Mouse (Mus musculus) lung, postnatal 14 days (tissue): Measurements from ENCODE around the gene B4galnt1.
A peak's percentile ranks its signal among the peaks of the same experiment; 100 is the strongest.
"Not testable (repeated sequence)": the region's sequence is repeated elsewhere in the genome, so short reads cannot be mapped to it uniquely, and the experiment has no call there.

Source experiments
- DNase-seq: peaks from one replicate; pipeline ENCODE4 v3.0.0; 2021

Gene B4galnt1

GRCm38 (mm10) chr10:127143228-127143627 lies 21.8 kb upstream of the B4galnt1 start:
- no peak for DNase-seq

GRCm38 (mm10) chr10:127144536-127144935 lies 20.5 kb upstream of the B4galnt1 start:
- no peak for DNase-seq

- DNase-seq: no peak
Measured at GRCm38 (mm10) chr10:127145303-127145702, 19.7 kb upstream of the B4galnt1 start.

GRCm38 (mm10) chr10:127147135-127147534 lies 17.9 kb upstream of the B4galnt1 start:
- DNase-seq: no peak

GRCm38 (mm10) chr10:127150471-127150872 lies 14.6 kb upstream of the B4galnt1 start:
- no peak for DNase-seq

GRCm38 (mm10) chr10:127151233-127151632 lies 13.8 kb upstream of the B4galnt1 start:
- not testable (repeated sequence) for DNase-seq

GRCm38 (mm10) chr10:127152556-127152955 lies 12.5 kb upstream of the B4galnt1 start:
- not testable (repeated sequence) for DNase-seq

- DNase-seq: no peak
Measured at GRCm38 (mm10) chr10:127153323-127153722, 11.7 kb upstream of the B4galnt1 start.

- DNase-seq: no peak
Measured at GRCm38 (mm10) chr10:127154241-127154640, 10.8 kb upstream of the B4galnt1 start.

GRCm38 (mm10) chr10:127154652-127155051 lies 10.4 kb upstream of the B4galnt1 start:
- DNase-seq: no peak

- no peak for DNase-seq
Measured at GRCm38 (mm10) chr10:127156089-127156488, 8.9 kb upstream of the B4galnt1 start.

GRCm38 (mm10) chr10:127156511-127156910 lies 8.5 kb upstream of the B4galnt1 start:
- DNase-seq: no peak

- no peak for DNase-seq
Measured at GRCm38 (mm10) chr10:127158471-127158870, 6.6 kb upstream of the B4galnt1 start.

- DNase-seq: no peak
Measured at GRCm38 (mm10) chr10:127160081-127160480, 4.9 kb upstream of the B4galnt1 start.

- no peak for DNase-seq
Measured at GRCm38 (mm10) chr10:127160728-127161127, 4.3 kb upstream of the B4galnt1 start.

- DNase-seq: not testable (repeated sequence)
Measured at GRCm38 (mm10) chr10:127162771-127163261, 2.2 kb upstream of the B4galnt1 start.

- DNase-seq: no peak
Measured at GRCm38 (mm10) chr10:127164190-127164589, 835 bp upstream of the B4galnt1 start.

GRCm38 (mm10) chr10:127165354-127165653 lies 279 bp downstream of the B4galnt1 start:
- DNase-seq: no peak

- DNase-seq: peak; percentile 46
Measured at GRCm38 (mm10) chr10:127165654-127166403, 804 bp downstream of the B4galnt1 start.

GRCm38 (mm10) chr10:127166404-127166715 lies 1.3 kb downstream of the B4galnt1 start:
- DNase-seq: no peak

- DNase-seq: no peak
Measured at GRCm38 (mm10) chr10:127166771-127167613, 2.0 kb downstream of the B4galnt1 start.

GRCm38 (mm10) chr10:127167614-127168192 lies 2.7 kb downstream of the B4galnt1 start:
- no peak for DNase-seq

- DNase-seq: no peak
Measured at GRCm38 (mm10) chr10:127170002-127170401, 5.0 kb downstream of the B4galnt1 start.

- DNase-seq: peak; percentile 82
Measured at GRCm38 (mm10) chr10:127170837-127171272, 5.8 kb downstream of the B4galnt1 start.
